Mouse (Mus musculus) small intestine, adult 2 months (tissue): Measurements from ENCODE around the gene Reps2.

Experiments
- CTCF ChIP-seq: fragments of 200-500 bp; IDR thresholded peaks from 2 replicates; pipeline ENCODE4 v1.5.1; 2012; ENCODE audit warnings: low read depth, mild to moderate bottlenecking, control low read depth, inconsistent platforms, low read length, moderate library complexity, mixed read lengths; ENCODE audit not compliant: insufficient replicate concordance, insufficient read length; ENCODE audit errors: extremely low read depth
- POLR2A ChIP-seq: fragments of 200-500 bp; IDR thresholded peaks from 2 replicates; pipeline ENCODE4 v1.6.1; 2012; ENCODE audit warnings: low read depth, mild to moderate bottlenecking, control low read depth, inconsistent platforms, low read length, moderate library complexity

GRCm38 (mm10) chrX:162678820-162679219 lies 35.4 kb upstream of the Reps2 start:
- no peak for TF ChIP-seq CTCF
- TF ChIP-seq POLR2A: no peak
